Mouse (Mus musculus) testis, adult 2 months (tissue): ENCODE measurements around the gene Dnajc7.

Experiments used
- CTCF ChIP-seq: fragments of 200-500 bp; IDR thresholded peaks from 2 replicates; pipeline ENCODE4 v1.5.1; 2012; ENCODE audit warnings: low read depth, mild to moderate bottlenecking, inconsistent platforms, low read length, moderate library complexity; ENCODE audit not compliant: control insufficient read depth, insufficient read depth, insufficient replicate concordance
- POLR2A ChIP-seq: fragments of 200-500 bp; IDR thresholded peaks from 2 replicates; pipeline ENCODE4 v1.6.1; 2012; ENCODE audit warnings: low read depth, mild to moderate bottlenecking, inconsistent platforms, low read length, moderate library complexity; ENCODE audit not compliant: control insufficient read depth

DNA sequence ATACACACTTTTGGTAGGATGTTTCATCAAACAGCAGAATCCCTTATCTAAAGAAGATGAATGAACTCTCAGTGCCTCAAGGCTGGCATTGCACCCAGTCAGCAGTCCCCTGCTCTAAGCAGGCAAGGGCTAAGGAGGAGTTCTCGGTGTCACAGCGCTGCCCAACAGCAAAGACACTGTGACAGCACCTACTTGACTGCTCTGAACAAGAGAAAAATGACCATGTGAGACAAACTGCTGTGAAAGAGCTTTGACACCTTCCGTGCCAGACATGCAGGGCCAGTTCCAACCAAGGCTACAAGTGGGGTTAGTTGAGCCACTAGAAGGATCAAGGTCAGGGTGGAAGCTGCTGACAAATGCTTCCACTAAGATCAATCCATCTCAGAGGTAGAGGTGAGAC is 34.8 kb downstream of the Dnajc7 start:
- TF ChIP-seq CTCF (no peak), POLR2A (no peak)
